Mouse (Mus musculus) layer of hippocampus, postnatal 25 days (tissue): Measurements from ENCODE around the gene Meis2. TPM values are rescaled to one million over a fixed set of nuclear protein-coding genes. Genes with fewer than 3 reads are reported as not detected.

Experiments
- DNase-seq, 2 experiments: peaks; one replicate each; pipeline ENCODE4 v3.0.0; 2022; ENCODE audit warnings: mixed read lengths in 2 of 2, low spot score in 1 of 2; ENCODE audit errors: extremely low spot score in 1 of 2
- total RNA-seq, 2 experiments: library from RNA; stranded (reverse); gene quantifications; 2 replicates each; pipeline ENCODE4 v1.2.3; 2021

Meis2 gene
- total RNA-seq, 2 experiments from 2014 or later = 36.0 to 46.4 TPM

GRCm38 (mm10) chr2:115860600-115861347 lies 204.9 kb downstream of the Meis2 start:
- peak in 1 of 2 experiments; percentile 20 for DNase-seq

GRCm38 (mm10) chr2:115860141-115860480 lies 205.5 kb downstream of the Meis2 start:
- DNase-seq = peak in 1 of 2 experiments; percentile 10

- DNase-seq = no peak
These were observed 206.1 kb downstream of the Meis2 start for GRCm38 (mm10) chr2:115859371-115860140.

GRCm38 (mm10) chr2:115858927-115859326 lies 206.7 kb downstream of the Meis2 start:
- DNase-seq = no peak

GRCm38 (mm10) chr2:115858246-115858645 lies 207.4 kb downstream of the Meis2 start:
- DNase-seq = no peak

GRCm38 (mm10) chr2:115857123-115858080 lies 208.2 kb downstream of the Meis2 start:
- no peak for DNase-seq

GRCm38 (mm10) chr2:115856401-115857073 lies 209.1 kb downstream of the Meis2 start:
- DNase-seq = peak in 1 of 2 experiments; percentile 9

- DNase-seq = peak; percentile 80 to 92
These were observed 209.9 kb downstream of the Meis2 start for GRCm38 (mm10) chr2:115855511-115856400.

GRCm38 (mm10) chr2:115854828-115855311 lies 210.8 kb downstream of the Meis2 start:
- DNase-seq = peak in 1 of 2 experiments; percentile 18

- peak in 1 of 2 experiments; percentile 8 for DNase-seq
These were observed 211.4 kb downstream of the Meis2 start for GRCm38 (mm10) chr2:115854007-115854827.

GRCm38 (mm10) chr2:115853221-115853620 lies 212.4 kb downstream of the Meis2 start:
- no peak for DNase-seq

GRCm38 (mm10) chr2:115852615-115853014 lies 213.0 kb downstream of the Meis2 start:
- peak in 1 of 2 experiments; percentile 15 for DNase-seq

- no peak for DNase-seq
These were observed 213.5 kb downstream of the Meis2 start for GRCm38 (mm10) chr2:115852109-115852508.

- DNase-seq = no peak
These were observed 214.7 kb downstream of the Meis2 start for GRCm38 (mm10) chr2:115850961-115851360.

- DNase-seq = no peak
These were observed 222.8 kb downstream of the Meis2 start for GRCm38 (mm10) chr2:115842821-115843220.

- DNase-seq = no peak
These were observed 229.6 kb downstream of the Meis2 start for GRCm38 (mm10) chr2:115836034-115836433.

GRCm38 (mm10) chr2:115822361-115822760 lies 243.3 kb downstream of the Meis2 start:
- no peak for DNase-seq

- DNase-seq = no peak
These were observed 247.7 kb downstream of the Meis2 start for GRCm38 (mm10) chr2:115817959-115818358.
